Mouse (Mus musculus): Measurements from ENCODE around the gene Vstm5. TPM values are rescaled to one million over a fixed set of nuclear protein-coding genes. Genes with fewer than 3 reads are reported as not detected.
"Not testable (repeated sequence)": the region's sequence is repeated elsewhere in the genome, so short reads cannot be mapped to it uniquely, and the experiment has no call there.

Gene Vstm5
- polyA plus RNA-seq, 1 experiment from 2014 or later, result 3.0 TPM

GRCm38 (mm10) chr9:15298451-15298850, 59.6 kb downstream of the Vstm5 start:
- no peaks in the 10 kb centered on the region for H3K27me3 ChIP-seq

GRCm38 (mm10) chr9:15300056-15300455, 61.2 kb downstream of the Vstm5 start:
- Histone ChIP-seq H3K27me3 (no peaks in the 10 kb centered on the region), H3K9ac (no peak overlapping the region), H3K4me3 (no peak overlapping the region), H3K4me2 (replicated peaks) (no peak overlapping the region), H3K36me3 (no peaks in the 10 kb centered on the region), H3K27ac (no peak overlapping the region), H3K9me3 (no peaks in the 10 kb centered on the region), H3K4me1 (no peaks in the 10 kb centered on the region)
- no peak for ATAC-seq (ENCODE audit: insufficient number of reproducible peaks, insufficient read depth, low FRiP score, low TSS enrichment)
- 79% methylated on average over 5 of the region's 5 CpGs for WGBS

More at GRCm38 (mm10) chr9:15298451-15298850, 59.6 kb downstream of the Vstm5 start:
- ATAC-seq (ENCODE audit: insufficient number of reproducible peaks, insufficient read depth, low FRiP score, low TSS enrichment), result no peak
- Histone ChIP-seq H3K27ac (no peak overlapping the region), H3K4me2 (replicated peaks) (no peak overlapping the region), H3K9ac (no peak overlapping the region), H3K4me3 (no peak overlapping the region), H3K36me3 (peaks cover 3% of the 10 kb centered on the region; the same call in 1 of the 2 replicates), H3K9me3 (no peaks in the 10 kb centered on the region), H3K4me1 (no peaks in the 10 kb centered on the region)
- WGBS, result 61% methylated on average over 2 of the region's 2 CpGs

DNA sequence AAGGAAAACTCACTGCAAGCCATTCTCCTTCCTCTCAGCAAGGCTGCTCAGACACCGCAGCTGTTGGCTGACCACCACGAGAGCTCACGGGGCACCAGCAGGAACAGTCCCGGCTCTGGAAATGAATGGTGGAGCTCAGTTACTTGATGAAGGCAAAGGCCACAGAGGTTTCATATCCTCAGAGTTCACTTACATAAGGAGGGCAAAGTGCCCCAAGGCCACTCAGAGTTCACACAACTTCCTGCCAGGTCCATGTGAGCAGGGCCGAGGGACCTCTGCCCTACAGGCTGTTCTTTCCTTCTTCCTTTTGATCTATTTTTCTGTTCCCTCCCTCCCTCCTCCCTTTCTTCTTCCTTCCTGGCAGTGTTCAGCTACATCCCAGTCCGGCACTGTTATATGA, 62.6 kb downstream of the Vstm5 start:
- no peaks in the 10 kb centered on the region for H3K36me3 ChIP-seq
- H3K4me1 ChIP-seq, result no peaks in the 10 kb centered on the region
- 15% methylated on average over 6 of the region's 6 CpGs for WGBS
- no peak overlapping the region for H3K9ac ChIP-seq
- H3K27ac ChIP-seq, result peak overlapping the region; percentile 30
- no peak overlapping the region for H3K4me3 ChIP-seq
- no peaks in the 10 kb centered on the region for H3K27me3 ChIP-seq
- ATAC-seq (ENCODE audit: insufficient number of reproducible peaks, insufficient read depth, low FRiP score, low TSS enrichment), result no peak
- H3K4me2 ChIP-seq (replicated peaks), result no peak overlapping the region
- H3K9me3 ChIP-seq, result no peaks in the 10 kb centered on the region

DNA sequence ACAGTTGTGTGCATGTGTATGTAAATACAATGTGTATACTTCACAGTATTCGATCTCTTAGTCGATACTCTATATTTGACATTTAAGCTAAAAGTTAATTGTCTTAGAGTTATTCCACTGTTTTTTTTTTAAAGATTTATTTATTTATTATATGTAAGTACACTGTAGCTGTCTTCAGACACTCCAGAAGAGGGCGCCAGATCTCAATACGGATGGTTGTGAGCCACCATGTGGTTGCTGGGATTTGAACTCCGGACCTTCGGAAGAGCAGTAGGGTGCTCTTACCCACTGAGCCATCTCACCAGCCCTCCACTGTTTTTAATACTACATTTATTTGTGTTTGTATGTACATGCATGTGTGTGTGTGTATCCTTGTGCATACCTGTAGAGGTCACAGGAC, 63.2 kb downstream of the Vstm5 start:
- WGBS, result 78% methylated on average over 6 of the region's 6 CpGs
- not testable (repeated sequence) for H3K36me3 ChIP-seq; H3K4me2 ChIP-seq (replicated peaks); H3K4me3 ChIP-seq; H3K4me1 ChIP-seq; H3K9me3 ChIP-seq; H3K27me3 ChIP-seq; H3K27ac ChIP-seq; H3K9ac ChIP-seq; ATAC-seq (ENCODE audit: insufficient number of reproducible peaks, insufficient read depth, low FRiP score, low TSS enrichment)

DNA sequence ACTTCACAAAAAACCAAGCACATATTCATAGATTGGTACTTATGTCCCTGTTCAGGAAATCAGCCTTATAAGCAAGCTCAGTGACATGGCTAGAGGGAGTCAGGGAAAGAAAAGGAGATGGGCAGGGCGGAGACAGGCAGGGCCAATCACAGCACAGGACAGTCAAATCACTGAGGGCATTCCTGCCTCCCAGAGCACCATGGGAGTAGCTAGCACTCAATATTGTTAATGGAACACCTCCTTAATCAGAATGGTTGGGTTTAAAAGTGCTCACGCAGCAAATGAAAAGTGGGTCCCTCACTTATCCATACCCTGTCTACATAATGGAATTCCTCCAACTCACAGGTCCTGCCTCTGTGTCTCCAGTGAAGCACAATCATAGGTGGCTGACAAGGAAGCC, 64.0 kb downstream of the Vstm5 start:
- H3K4me2 ChIP-seq (replicated peaks), result no peak overlapping the region
- WGBS, result 63% methylated on average over 2 of the region's 2 CpGs
- H3K36me3 ChIP-seq, result no peaks in the 10 kb centered on the region
- H3K4me1 ChIP-seq, result peaks cover 10% of the 10 kb centered on the region
- H3K9me3 ChIP-seq, result no peaks in the 10 kb centered on the region
- no peak overlapping the region for H3K9ac ChIP-seq
- no peak for ATAC-seq (ENCODE audit: insufficient number of reproducible peaks, insufficient read depth, low FRiP score, low TSS enrichment)
- no peak overlapping the region for H3K4me3 ChIP-seq
- no peak overlapping the region for H3K27ac ChIP-seq
- H3K27me3 ChIP-seq, result no peaks in the 10 kb centered on the region

GRCm38 (mm10) chr9:15305503-15306397, 66.9 kb downstream of the Vstm5 start, which contains the start of gene Taf1d:
TSS of gene Taf1d (plus strand) at chr9:15306214.
- H3K27ac ChIP-seq, result peak within 1 kb of the TSS; percentile 93
- peak; percentile 87 for ATAC-seq (ENCODE audit: insufficient number of reproducible peaks, insufficient read depth, low FRiP score, low TSS enrichment)
- H3K9me3 ChIP-seq, result no peaks in the 10 kb centered on the region
- H3K27me3 ChIP-seq, result no peaks in the 10 kb centered on the region
- WGBS, result 13% methylated on average over 45 of the region's 45 CpGs
- H3K36me3 ChIP-seq, result peaks cover 24% of the 10 kb centered on the region
- peak within 1 kb of the TSS; percentile 80 for H3K4me3 ChIP-seq
- H3K9ac ChIP-seq, result peak within 1 kb of the TSS; percentile 95
- H3K4me1 ChIP-seq, result peaks cover 20% of the 10 kb centered on the region
- H3K4me2 ChIP-seq (replicated peaks), result peak within 1 kb of the TSS; percentile 79

- H3K27ac ChIP-seq, result peak within 1 kb of the TSS; percentile 93
- peaks cover 20% of the 10 kb centered on the region for H3K4me1 ChIP-seq
- ATAC-seq (ENCODE audit: insufficient number of reproducible peaks, insufficient read depth, low FRiP score, low TSS enrichment), result peak; percentile 80
- peak within 1 kb of the TSS; percentile 79 for H3K4me2 ChIP-seq (replicated peaks)
- under 1% methylated on average over 35 of the region's 35 CpGs for WGBS
- H3K9me3 ChIP-seq, result no peaks in the 10 kb centered on the region
- peaks cover 29% of the 10 kb centered on the region for H3K36me3 ChIP-seq
- H3K9ac ChIP-seq, result peak within 1 kb of the TSS; percentile 95
- peak within 1 kb of the TSS; percentile 80 for H3K4me3 ChIP-seq
- no peaks in the 10 kb centered on the region for H3K27me3 ChIP-seq
Measured at GRCm38 (mm10) chr9:15306398-15307119, 67.7 kb downstream of the Vstm5 start, which contains the start of gene 4931406C07Rik. TSS of gene 4931406C07Rik (minus strand) at chr9:15306448.

DNA sequence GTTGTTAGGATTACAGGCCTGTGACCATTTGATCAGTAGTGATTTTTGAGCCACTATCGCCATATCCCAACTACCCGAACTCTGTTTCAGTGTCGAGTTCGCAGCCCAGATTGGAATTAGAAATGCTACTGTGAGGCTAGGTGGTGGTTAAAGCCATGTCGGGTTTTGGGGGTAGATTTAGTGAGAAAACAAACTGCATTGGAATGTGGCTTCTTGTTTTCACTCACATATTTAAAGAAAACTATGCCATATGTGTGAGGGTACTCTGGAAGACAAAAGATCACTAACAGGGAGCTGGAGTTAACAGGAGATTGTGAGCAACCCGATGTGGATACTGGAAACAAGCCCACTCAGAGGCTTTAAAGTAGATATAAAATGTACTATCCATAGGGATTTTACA, 68.4 kb downstream of the Vstm5 start:
- H3K4me2 ChIP-seq (replicated peaks), result peak overlapping the region; percentile 79
- no peaks in the 10 kb centered on the region for H3K9me3 ChIP-seq
- ATAC-seq (ENCODE audit: insufficient number of reproducible peaks, insufficient read depth, low FRiP score, low TSS enrichment), result no peak
- no peaks in the 10 kb centered on the region for H3K27me3 ChIP-seq
- no peak overlapping the region for H3K27ac ChIP-seq
- H3K4me3 ChIP-seq, result peak overlapping the region; percentile 80
- peaks cover 36% of the 10 kb centered on the region for H3K36me3 ChIP-seq
- H3K9ac ChIP-seq, result peak overlapping the region; percentile 95
- H3K4me1 ChIP-seq, result peaks cover 20% of the 10 kb centered on the region
- WGBS, result 6% methylated on average over 6 of the region's 6 CpGs

DNA sequence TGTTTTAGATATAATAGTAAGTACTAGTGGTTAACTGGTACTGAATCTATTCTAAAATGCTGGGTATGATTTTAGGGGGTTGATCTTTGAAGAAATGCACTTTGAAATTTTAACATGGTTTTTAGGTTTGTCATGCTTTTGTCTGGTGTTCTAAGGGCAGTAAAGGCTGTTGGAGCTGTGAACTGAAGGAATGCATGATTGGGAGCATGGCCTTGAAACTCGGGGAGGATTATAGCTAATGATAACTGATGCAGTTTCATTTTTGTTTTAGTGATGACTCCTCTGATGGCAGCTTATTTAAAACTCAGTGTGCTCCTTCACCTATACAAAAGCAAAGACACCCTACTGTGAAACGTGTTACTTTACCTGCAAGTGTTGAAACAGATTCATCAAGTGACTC, 69.4 kb downstream of the Vstm5 start:
- peak overlapping the region; percentile 79 for H3K4me2 ChIP-seq (replicated peaks)
- H3K9me3 ChIP-seq, result no peaks in the 10 kb centered on the region
- H3K36me3 ChIP-seq, result peaks cover 43% of the 10 kb centered on the region
- H3K27me3 ChIP-seq, result no peaks in the 10 kb centered on the region
- H3K4me3 ChIP-seq, result no peak overlapping the region
- ATAC-seq (ENCODE audit: insufficient number of reproducible peaks, insufficient read depth, low FRiP score, low TSS enrichment), result no peak
- no peak overlapping the region for H3K9ac ChIP-seq
- WGBS, result 52% methylated on average over 2 of the region's 2 CpGs
- H3K4me1 ChIP-seq, result peaks cover 20% of the 10 kb centered on the region
- no peak overlapping the region for H3K27ac ChIP-seq
